Mouse (Mus musculus) forebrain, embryonic 14.5 days (tissue): ENCODE data around the gene Sptbn4. TPM values are rescaled to one million over a fixed set of nuclear protein-coding genes. Genes with fewer than 3 reads are reported as not detected.

ENCODE experiments used
- ATAC-seq: fragments of 200-750 bp; cut with Nextera tagmentation; 2 replicates; pipeline ENCODE4 v1.8.0; 2017; ENCODE audit warnings: mild to moderate bottlenecking, moderate library complexity
- DNase-seq: peaks from one replicate; pipeline ENCODE4 v3.0.0-alpha.2; 2015; ENCODE audit warnings: low spot score
- H3K27ac ChIP-seq: fragments of 300-500 bp; sonication (generic); 2 replicates; pipeline ENCODE4 v1.5.1; 2014; ENCODE audit warnings: low read depth, mild to moderate bottlenecking, control low read depth, low read length, moderate library complexity
- H3K27me3 ChIP-seq: fragments of 300-500 bp; sonication (generic); replicated peaks from 2 replicates; pipeline ENCODE4 v1.6.1; 2014; ENCODE audit warnings: low read length, control low read depth, mixed read lengths; ENCODE audit not compliant: control insufficient read depth, insufficient read depth
- H3K36me3 ChIP-seq: fragments of 300-500 bp; sonication (generic); 2 replicates; pipeline ENCODE4 v1.6.1; 2014; ENCODE audit warnings: low read length, control low read depth; ENCODE audit not compliant: control insufficient read depth, insufficient read depth
- H3K4me1 ChIP-seq: fragments of 300-500 bp; sonication (generic); 2 replicates; pipeline ENCODE4 v1.6.1; 2014; ENCODE audit warnings: antibody characterized with exemption, low read length, control low read depth; ENCODE audit not compliant: control insufficient read depth, insufficient read depth
- H3K4me2 ChIP-seq: fragments of 300-500 bp; sonication (generic); 2 replicates; pipeline ENCODE4 v1.6.1; 2014; ENCODE audit warnings: mild to moderate bottlenecking, control low read depth, low read length
- H3K4me3 ChIP-seq: fragments of 300-500 bp; sonication (generic); 2 replicates; pipeline ENCODE4 v1.5.1; 2014; ENCODE audit warnings: low read depth, low read length, control low read depth
- H3K9ac ChIP-seq: fragments of 300-500 bp; sonication (generic); 2 replicates; pipeline ENCODE4 v1.6.1; 2014; ENCODE audit warnings: mild to moderate bottlenecking, low read length, control low read depth, moderate library complexity
- H3K9me3 ChIP-seq: fragments of 300-500 bp; sonication (generic); replicated peaks from 2 replicates; pipeline ENCODE4 v1.6.1; 2016; ENCODE audit warnings: low read length, control low read depth, mixed read lengths; ENCODE audit not compliant: control insufficient read depth
- WGBS: fragments of 180-500 bp; shearing (Covaris S2); extraction: QIAGEN DNeasy Blood & Tissue Kit; methylation state at CpG from one replicate; pipeline ENCODE4 v1.1.7; 2014; 5-methylcytosine and 5-hydroxymethylcytosine counted together
- polyA plus RNA-seq: library from polyadenylated mRNA; unstranded; fragments of >200 nt; fragmentation: Nextera tagmentation; extraction: Ambion mirVana; gene quantifications from 2 replicates; pipeline ENCODE4 v1.2.1, GENCODE M21; 2014

Sptbn4 gene
- polyA plus RNA-seq, 1 experiment from 2014 or later: 1.7 TPM

DNA sequence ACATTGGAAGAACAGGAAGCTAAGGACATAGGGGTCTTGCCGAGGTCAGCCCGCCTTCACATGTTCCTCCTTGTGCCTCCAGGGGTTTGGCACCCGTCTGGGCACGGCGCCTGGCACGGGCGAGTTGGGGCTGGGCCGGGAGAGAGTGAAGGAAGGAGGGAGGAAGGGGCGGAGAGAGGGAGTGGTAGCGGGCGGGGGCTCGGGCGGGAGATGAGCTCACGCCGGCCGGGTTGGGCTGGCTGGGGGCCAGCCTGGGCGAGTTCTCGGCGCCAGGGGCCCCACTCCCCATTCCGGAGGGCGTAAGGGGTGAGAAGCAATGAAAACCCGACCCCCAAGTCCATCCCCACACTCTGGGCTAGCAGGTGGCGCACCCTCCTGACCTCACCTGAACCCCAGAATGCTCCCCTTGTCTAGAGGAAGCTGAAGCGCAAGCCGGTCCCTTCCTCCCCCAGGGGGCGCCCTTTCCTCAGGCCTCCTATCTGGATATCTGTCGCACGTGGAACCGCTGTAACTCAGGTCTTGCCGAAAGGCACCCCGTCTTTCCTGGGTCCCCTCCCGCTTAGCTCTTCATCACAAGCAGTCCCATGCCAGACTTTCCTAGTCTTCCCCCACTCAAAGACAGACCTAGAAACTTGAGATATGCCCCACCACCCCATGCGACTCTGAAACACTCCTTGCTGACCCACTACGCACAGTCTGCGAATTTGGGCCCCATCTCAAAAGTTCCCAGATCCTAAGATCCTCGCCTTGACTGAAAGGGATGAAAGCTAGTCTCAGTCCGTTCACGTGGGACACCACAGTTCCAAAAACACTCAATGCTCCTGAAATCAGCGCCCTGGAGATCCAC is 114.9 kb downstream of the Sptbn4 start:
- WGBS: 1% methylated on average over 37 of the region's 39 CpGs

DNA sequence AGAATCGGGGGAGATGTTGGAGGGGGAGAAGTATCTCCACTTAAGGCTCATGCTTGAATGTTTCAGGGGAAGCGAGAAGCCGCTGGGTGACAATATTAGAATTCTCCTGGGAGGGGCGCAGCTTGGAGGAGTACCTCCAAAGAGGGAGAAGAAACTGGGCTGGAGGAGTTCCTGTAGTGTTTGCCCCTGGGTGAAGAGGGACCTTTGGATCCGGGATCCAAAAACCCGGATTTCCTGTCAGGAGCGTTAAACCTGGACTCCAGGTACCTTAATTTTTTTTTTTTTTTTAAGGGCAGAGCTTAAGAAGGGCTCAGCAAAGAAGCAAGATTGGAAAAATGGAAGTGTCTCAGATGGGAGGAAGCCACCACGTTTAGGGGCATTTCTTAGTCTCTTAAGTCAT is 115.6 kb downstream of the Sptbn4 start:
- 10% methylated on average over 8 of the region's 8 CpGs for WGBS
- Histone ChIP-seq H3K4me3 (0 out of 2 replicates have a peak overlapping the region, but pooled peaks have one; percentile 44), H3K27ac (no peak overlapping the region), H3K9me3 (no peaks in the 10 kb centered on the region), H3K4me2 (peak overlapping the region; percentile 84; the same call in 1 of the 2 replicates), H3K36me3 (0 out of 2 replicates have a peak, but pooled peaks cover 2% of the 10 kb centered on the region), H3K4me1 (peaks cover 8% of the 10 kb centered on the region), H3K9ac (no peak overlapping the region), H3K27me3 (peaks cover 75% of the 10 kb centered on the region)
- ATAC-seq: no peak
- DNase-seq: no peak

More for the DNA sequence above, 114.9 kb downstream of the Sptbn4 start:
- Histone ChIP-seq H3K36me3 (0 out of 2 replicates have a peak, but pooled peaks cover 2% of the 10 kb centered on the region), H3K9me3 (no peaks in the 10 kb centered on the region), H3K4me2 (peak overlapping the region; percentile 84), H3K27ac (no peak overlapping the region), H3K27me3 (peaks cover 72% of the 10 kb centered on the region), H3K4me3 (peak overlapping the region; percentile 44), H3K9ac (peak overlapping the region; percentile 63), H3K4me1 (peaks cover 13% of the 10 kb centered on the region)
- ATAC-seq: no peak; the same call in 1 of the 2 replicates
- DNase-seq: peak; percentile 79

- H3K4me1 ChIP-seq: peaks cover 8% of the 10 kb centered on the region
Measured at GRCm38 (mm10) chr7:27331541-27331851, 116.0 kb downstream of the Sptbn4 start.

DNA sequence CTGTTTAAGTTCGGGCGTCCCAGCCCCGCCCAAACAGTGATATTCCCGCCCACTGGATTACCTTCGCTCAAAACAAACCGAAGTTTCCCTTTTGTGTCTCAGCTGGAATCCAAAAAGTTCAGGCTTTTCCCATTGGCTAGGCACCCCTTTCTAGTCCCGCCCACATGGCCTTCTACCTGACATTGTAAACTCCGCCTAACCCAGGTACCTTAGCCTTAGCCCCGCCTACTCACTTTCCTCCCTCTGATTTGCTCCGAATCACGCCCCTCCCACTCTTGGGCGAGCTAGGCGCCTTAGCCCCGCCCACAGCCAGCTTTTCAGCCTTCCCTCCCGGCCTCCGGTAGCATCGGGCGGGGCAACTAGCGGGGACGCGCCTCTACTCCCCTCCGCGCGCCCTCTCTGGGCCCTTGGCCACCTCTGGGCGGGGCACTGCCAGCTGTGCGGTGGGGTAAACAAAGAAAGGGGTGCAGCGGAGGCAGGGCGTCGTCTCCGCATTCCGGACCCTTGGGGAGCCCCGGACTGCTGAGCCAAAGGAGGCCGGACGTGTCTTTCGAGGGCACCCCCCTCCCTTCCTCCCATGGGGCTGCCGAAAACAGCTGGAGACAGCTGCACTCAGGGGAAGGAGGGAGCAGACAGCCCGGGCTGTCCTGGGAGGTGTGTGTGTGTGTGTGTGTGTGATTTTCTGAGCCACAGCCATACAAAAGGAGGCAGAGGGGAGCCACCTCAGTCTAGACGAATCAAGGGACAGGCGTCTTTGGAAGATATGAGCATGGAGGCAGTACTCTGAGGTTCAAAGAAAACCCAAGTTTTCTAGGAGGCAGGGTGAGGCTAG is 116.6 kb downstream of the Sptbn4 start:
- Histone ChIP-seq H3K9ac (no peak overlapping the region), H3K36me3 (0 out of 2 replicates have a peak, but pooled peaks cover 2% of the 10 kb centered on the region), H3K4me3 (peak overlapping the region; percentile 26), H3K4me1 (peaks cover 10% of the 10 kb centered on the region), H3K27ac (no peak overlapping the region), H3K27me3 (peaks cover 83% of the 10 kb centered on the region), H3K4me2 (peak overlapping the region; percentile 52), H3K9me3 (no peaks in the 10 kb centered on the region)
- no peak; the same call in 1 of the 2 replicates for ATAC-seq
- DNase-seq: peak; percentile 77
- WGBS: 2% methylated on average over 39 of the region's 39 CpGs

More at GRCm38 (mm10) chr7:27331541-27331851, 116.0 kb downstream of the Sptbn4 start:
- Histone ChIP-seq H3K4me2 (no peak overlapping the region), H3K36me3 (0 out of 2 replicates have a peak, but pooled peaks cover 2% of the 10 kb centered on the region), H3K4me3 (no peak overlapping the region), H3K9me3 (no peaks in the 10 kb centered on the region), H3K27ac (no peak overlapping the region), H3K27me3 (peaks cover 77% of the 10 kb centered on the region), H3K9ac (no peak overlapping the region)
- DNase-seq (no peak), ATAC-seq (no peak)
- 3% methylated on average over 8 of the region's 8 CpGs for WGBS

GRCm38 (mm10) chr7:27329981-27330380 is 117.5 kb downstream of the Sptbn4 start:
- ATAC-seq (no peak), DNase-seq (no peak)
- H3K27ac ChIP-seq: no peak overlapping the region
- H3K27me3 ChIP-seq: peaks cover 91% of the 10 kb centered on the region
- peaks cover 14% of the 10 kb centered on the region for H3K4me1 ChIP-seq
- peak overlapping the region; percentile 26; the same call in 1 of the 2 replicates for H3K4me3 ChIP-seq
- peak overlapping the region; percentile 52 for H3K4me2 ChIP-seq
- no peaks in the 10 kb centered on the region for H3K9me3 ChIP-seq
- H3K36me3 ChIP-seq: 0 out of 2 replicates have a peak, but pooled peaks cover 2% of the 10 kb centered on the region
- 24% methylated on average over 17 of the region's 17 CpGs for WGBS
- no peak overlapping the region for H3K9ac ChIP-seq

GRCm38 (mm10) chr7:27329326-27329947 is 118.0 kb downstream of the Sptbn4 start:
- ATAC-seq: peak; percentile 41
- Histone ChIP-seq H3K36me3 (0 out of 2 replicates have a peak, but pooled peaks cover 2% of the 10 kb centered on the region), H3K9me3 (no peaks in the 10 kb centered on the region), H3K4me3 (peak overlapping the region; percentile 13; the same call in 1 of the 2 replicates), H3K27ac (no peak overlapping the region), H3K4me2 (peak overlapping the region; percentile 45; the same call in 1 of the 2 replicates), H3K27me3 (peaks cover 86% of the 10 kb centered on the region), H3K4me1 (peaks cover 14% of the 10 kb centered on the region), H3K9ac (no peak overlapping the region)
- WGBS: 5% methylated on average over 45 of the region's 45 CpGs
- peak; percentile 84 for DNase-seq

DNA sequence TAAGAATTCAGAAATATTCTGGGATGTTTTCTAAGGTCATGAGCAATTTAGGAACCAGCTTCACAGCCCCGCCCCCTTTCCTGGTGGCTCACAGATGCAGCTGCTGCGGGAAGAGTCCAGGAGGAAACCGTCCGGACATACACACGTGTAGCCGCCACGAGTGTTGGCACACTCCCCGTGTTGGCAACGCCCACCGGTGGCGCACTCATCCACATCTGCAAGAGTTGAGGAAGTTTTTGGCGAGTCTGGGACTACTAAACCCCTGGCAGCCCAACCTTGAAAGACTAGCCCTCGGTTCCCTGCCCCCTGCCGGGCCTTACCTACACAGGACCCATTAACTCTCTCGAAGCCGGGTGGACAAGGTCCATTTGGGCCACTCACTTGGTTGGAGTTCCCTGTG is 118.8 kb downstream of the Sptbn4 start:
- ATAC-seq: no peak
- 46% methylated on average over 16 of the region's 16 CpGs for WGBS
- no peak overlapping the region for H3K27ac ChIP-seq
- no peak overlapping the region for H3K4me2 ChIP-seq
- H3K4me3 ChIP-seq: no peak overlapping the region
- no peaks in the 10 kb centered on the region for H3K9me3 ChIP-seq
- H3K36me3 ChIP-seq: 0 out of 2 replicates have a peak, but pooled peaks cover 2% of the 10 kb centered on the region
- peaks cover 14% of the 10 kb centered on the region for H3K4me1 ChIP-seq
- no peak overlapping the region for H3K9ac ChIP-seq
- no peak for DNase-seq
- peaks cover 80% of the 10 kb centered on the region for H3K27me3 ChIP-seq

DNA sequence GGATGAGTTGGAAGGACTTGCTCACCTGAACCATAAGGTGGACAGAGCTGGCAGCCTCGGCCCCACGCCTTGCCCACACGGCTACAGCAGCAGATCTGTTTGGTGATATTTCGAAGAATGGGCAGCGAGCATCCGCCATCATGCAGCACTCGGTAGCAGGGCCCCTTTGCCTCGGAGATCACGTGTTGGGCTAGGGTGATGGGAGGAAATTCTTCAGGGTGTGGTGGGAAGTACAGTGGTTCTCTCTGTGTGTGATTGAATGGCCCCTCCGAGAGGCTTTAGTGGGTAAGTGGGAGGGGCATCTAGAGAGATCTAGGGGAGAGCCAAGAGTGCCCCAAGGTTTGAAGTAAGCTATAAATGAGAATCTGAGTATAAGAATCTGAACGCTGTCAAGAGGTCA is 119.3 kb downstream of the Sptbn4 start:
- H3K27ac ChIP-seq: no peak overlapping the region

More for the DNA sequence above, 119.3 kb downstream of the Sptbn4 start:
- no peak overlapping the region for H3K4me2 ChIP-seq
- no peak overlapping the region for H3K4me3 ChIP-seq
- WGBS: 88% methylated on average over 11 of the region's 11 CpGs
- no peaks in the 10 kb centered on the region for H3K9me3 ChIP-seq
- 0 out of 2 replicates have a peak, but pooled peaks cover 2% of the 10 kb centered on the region for H3K36me3 ChIP-seq
- ATAC-seq (no peak), DNase-seq (no peak)
- peaks cover 77% of the 10 kb centered on the region for H3K27me3 ChIP-seq
- H3K9ac ChIP-seq: no peak overlapping the region
- H3K4me1 ChIP-seq: peaks cover 13% of the 10 kb centered on the region
